Mouse (Mus musculus) midbrain, embryonic 10.5 days (tissue): Measurements from ENCODE around the gene Robo1. TPM values are rescaled to one million over a fixed set of nuclear protein-coding genes. Genes with fewer than 3 reads are reported as not detected.

Source experiments
- DNase-seq: peaks from one replicate; pipeline ENCODE4 v3.0.0-alpha.2; 2017; ENCODE audit warnings: low spot score
- H3K27ac ChIP-seq: fragments of 300-500 bp; sonication (generic); replicated peaks from 2 replicates; pipeline ENCODE4 v1.5.1; 2016; ENCODE audit warnings: mild to moderate bottlenecking
- H3K27me3 ChIP-seq: fragments of 300-500 bp; sonication (generic); 2 replicates; pipeline ENCODE4 v1.6.1; 2016; ENCODE audit warnings: low read depth, mild to moderate bottlenecking; ENCODE audit not compliant: poor library complexity, severe bottlenecking
- H3K36me3 ChIP-seq: fragments of 300-500 bp; sonication (generic); 2 replicates; pipeline ENCODE4 v1.6.1; 2016; ENCODE audit warnings: mild to moderate bottlenecking, moderate library complexity
- H3K4me1 ChIP-seq: fragments of 300-500 bp; sonication (generic); 2 replicates; pipeline ENCODE4 v1.6.1; 2016
- H3K4me3 ChIP-seq: fragments of 300-500 bp; sonication (generic); 2 replicates; pipeline ENCODE4 v1.5.1; 2016; ENCODE audit warnings: mild to moderate bottlenecking, moderate library complexity
- H3K9me3 ChIP-seq: fragments of 300-500 bp; sonication (generic); replicated peaks from 2 replicates; pipeline ENCODE4 v1.6.1; 2016; ENCODE audit warnings: mild to moderate bottlenecking
- WGBS: fragments of 180-500 bp; shearing (Covaris S2); methylation state at CpG from one replicate; pipeline ENCODE4 v1.1.7; 2016; 5-methylcytosine and 5-hydroxymethylcytosine counted together
- polyA plus RNA-seq: library from polyadenylated mRNA; unstranded; fragments of >200 nt; fragmentation: Nextera tagmentation; extraction: Ambion mirVana; gene quantifications from 2 replicates; pipeline ENCODE4 v1.2.1, GENCODE M21; 2016

Robo1 gene
- polyA plus RNA-seq, 1 experiment from 2014 or later = 28.1 TPM

DNA sequence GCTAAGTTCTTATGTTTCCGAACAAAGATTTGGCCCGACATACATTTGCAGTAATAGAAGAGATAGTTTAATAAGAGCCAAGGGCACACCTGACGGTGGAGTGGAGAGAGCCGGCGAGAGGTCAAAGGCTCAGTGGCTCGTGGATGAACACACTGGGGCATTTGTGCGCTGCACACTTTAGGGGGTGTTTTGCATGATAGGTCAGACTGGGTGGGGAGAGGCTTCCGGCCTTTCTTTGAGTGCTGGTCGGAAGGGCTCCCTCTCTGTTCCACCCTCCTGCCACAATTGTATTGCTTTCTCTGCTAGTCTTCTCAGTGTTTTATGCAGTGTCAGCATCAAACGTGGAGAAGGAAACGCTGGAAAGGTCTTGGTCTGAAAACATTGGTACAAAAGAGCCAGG, 392.2 kb downstream of the Robo1 start:
- H3K27me3 ChIP-seq = peaks cover 50% of the 10 kb centered on the region
- no peak overlapping the region for H3K4me3 ChIP-seq
- H3K36me3 ChIP-seq = no peaks in the 10 kb centered on the region
- WGBS = 71% methylated on average over 11 of the region's 11 CpGs
- no peak for DNase-seq
- no peak overlapping the region for H3K27ac ChIP-seq
- no peaks in the 10 kb centered on the region for H3K9me3 ChIP-seq
- H3K4me1 ChIP-seq = peaks cover 56% of the 10 kb centered on the region

DNA sequence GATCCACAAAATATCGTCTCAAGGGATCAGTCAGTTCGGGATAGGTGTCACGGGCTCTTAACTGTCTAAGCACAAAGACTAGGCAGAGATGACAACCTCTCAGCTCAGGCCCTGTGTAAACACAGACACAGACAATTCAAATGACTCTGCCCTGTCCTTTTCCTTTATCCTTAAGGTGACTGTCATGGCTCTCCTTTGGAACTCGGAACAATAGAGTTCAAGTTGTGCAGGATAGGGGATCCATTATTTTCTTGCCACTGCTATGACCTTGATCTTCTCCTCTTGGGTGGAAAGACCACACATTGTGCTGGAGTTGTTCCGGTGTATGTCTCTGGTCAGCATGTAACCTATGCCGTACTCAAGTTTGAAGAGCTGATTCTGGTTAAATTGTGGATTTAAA, 395.4 kb downstream of the Robo1 start:
- peaks cover 51% of the 10 kb centered on the region for H3K4me1 ChIP-seq
- 0 out of 2 replicates have a peak, but pooled peaks cover 2% of the 10 kb centered on the region for H3K36me3 ChIP-seq
- peaks cover 25% of the 10 kb centered on the region for H3K27me3 ChIP-seq
- H3K27ac ChIP-seq = no peak overlapping the region
- no peak for DNase-seq
- WGBS = 67% methylated on average over 6 of the region's 6 CpGs
- H3K4me3 ChIP-seq = no peak overlapping the region
- H3K9me3 ChIP-seq = no peaks in the 10 kb centered on the region

DNA sequence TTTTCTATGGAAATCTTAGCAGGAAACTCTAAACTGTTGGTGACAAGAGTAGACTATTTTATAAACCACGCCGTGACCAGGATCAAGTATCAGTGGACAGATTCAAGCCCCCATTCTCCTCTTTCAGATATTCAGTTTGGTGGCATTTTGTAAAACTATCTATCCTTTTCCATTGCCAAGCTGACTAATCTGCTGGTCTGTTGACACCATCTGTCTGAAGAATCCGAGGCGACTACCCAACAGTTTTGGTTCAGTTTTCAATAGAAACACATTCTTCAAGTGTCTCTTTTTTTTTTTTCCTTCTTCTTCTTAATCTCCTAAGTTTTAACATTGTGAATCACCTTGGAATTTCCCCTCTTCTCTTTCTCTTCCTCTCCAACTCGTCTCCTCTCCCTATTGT, 397.7 kb downstream of the Robo1 start:
- H3K27ac ChIP-seq = no peak overlapping the region
- WGBS = 77% methylated on average over 5 of the region's 5 CpGs
- DNase-seq = no peak
- H3K4me1 ChIP-seq = peaks cover 27% of the 10 kb centered on the region
- H3K27me3 ChIP-seq = peaks cover 14% of the 10 kb centered on the region
- H3K9me3 ChIP-seq = no peaks in the 10 kb centered on the region
- H3K4me3 ChIP-seq = no peak overlapping the region
- 0 out of 2 replicates have a peak, but pooled peaks cover 2% of the 10 kb centered on the region for H3K36me3 ChIP-seq

DNA sequence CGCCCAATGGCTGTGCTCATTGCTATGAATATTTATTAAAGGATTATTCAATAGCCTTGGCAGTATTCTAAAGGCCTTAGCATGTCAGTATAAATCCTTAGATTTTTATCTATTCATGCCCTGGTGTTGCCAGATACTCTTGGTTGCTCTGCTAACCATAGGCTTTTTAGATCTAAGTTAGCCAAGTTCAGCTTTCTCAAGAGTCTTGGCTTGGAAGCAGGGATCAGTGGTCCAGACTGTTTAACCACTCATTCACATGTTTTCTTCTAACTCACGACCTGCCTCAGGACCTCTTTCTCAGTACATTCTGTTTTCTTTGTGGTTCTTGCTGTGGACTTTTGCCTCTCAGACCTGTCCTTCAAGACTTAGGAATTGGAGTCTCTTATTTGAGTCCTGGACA, 400.4 kb downstream of the Robo1 start:
- no peaks in the 10 kb centered on the region for H3K9me3 ChIP-seq
- H3K36me3 ChIP-seq = 0 out of 2 replicates have a peak, but pooled peaks cover 6% of the 10 kb centered on the region
- WGBS = 87% methylated on average over 2 of the region's 2 CpGs

DNA sequence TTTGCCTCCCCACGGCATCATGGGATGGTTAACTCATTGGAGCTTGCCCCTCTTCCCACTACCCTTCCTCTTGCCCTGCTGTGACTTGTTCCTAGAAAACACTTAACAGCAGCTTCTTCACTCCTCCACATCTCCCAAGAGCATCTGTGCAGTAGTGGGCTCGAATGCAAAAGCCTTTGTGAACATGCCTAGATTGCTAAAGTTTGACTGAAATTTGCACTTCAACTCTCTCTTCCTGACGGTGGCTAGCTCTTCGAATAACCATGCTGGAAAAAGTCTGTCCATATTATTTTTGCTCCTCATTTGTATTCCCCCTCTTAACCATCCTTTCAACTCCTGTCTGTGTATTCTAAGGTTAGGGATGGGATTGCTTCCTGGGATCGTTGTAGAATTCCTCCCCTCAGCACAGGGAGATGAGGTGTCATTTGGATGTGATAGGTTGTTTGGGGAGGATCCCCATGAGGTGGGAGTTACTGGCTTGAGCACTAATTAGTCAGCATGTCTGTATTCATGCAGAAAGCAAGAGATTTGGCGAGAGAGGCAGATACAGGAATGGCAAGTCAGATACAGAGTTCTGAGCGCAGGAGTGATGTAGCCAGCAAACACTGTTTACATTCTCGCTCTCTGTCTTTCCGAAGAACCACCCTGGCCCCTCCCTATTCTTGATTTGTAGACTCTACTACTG, 409.2 kb downstream of the Robo1 start:
- WGBS = 85% methylated on average over 9 of the region's 9 CpGs
- H3K4me3 ChIP-seq = no peak overlapping the region
- H3K4me1 ChIP-seq = peaks cover 9% of the 10 kb centered on the region; the same call in 1 of the 2 replicates
- DNase-seq = no peak
- H3K36me3 ChIP-seq = 0 out of 2 replicates have a peak, but pooled peaks cover 2% of the 10 kb centered on the region
- no peaks in the 10 kb centered on the region for H3K9me3 ChIP-seq
- no peak overlapping the region for H3K27ac ChIP-seq
- H3K27me3 ChIP-seq = no peaks in the 10 kb centered on the region

More for the DNA sequence above, 400.4 kb downstream of the Robo1 start:
- Histone ChIP-seq H3K4me1 (peaks cover 20% of the 10 kb centered on the region), H3K4me3 (no peak overlapping the region), H3K27ac (no peak overlapping the region), H3K27me3 (no peaks in the 10 kb centered on the region)
- DNase-seq = no peak

DNA sequence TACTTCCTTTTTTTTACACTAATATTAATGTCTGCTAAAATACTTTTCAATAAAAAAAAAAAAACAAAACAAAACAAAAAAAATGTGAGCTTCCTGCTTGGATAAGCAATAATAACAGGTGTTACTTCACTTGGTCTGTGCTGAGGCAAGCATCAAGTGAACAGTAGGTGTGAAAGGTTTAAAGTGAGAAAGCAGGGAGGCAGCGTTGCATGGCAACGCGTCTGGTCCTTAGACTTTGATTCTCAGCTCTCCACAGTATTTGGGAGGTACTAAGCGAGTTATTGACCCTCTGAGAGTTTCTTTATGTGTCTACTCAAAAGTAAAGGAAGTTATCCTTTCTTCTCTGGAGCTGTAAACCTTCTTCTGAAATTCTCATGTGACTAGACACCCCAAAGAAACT, 411.0 kb downstream of the Robo1 start:
- Histone ChIP-seq H3K27ac (no peak overlapping the region), H3K4me1 (peaks cover 9% of the 10 kb centered on the region; the same call in 1 of the 2 replicates), H3K36me3 (0 out of 2 replicates have a peak, but pooled peaks cover 4% of the 10 kb centered on the region), H3K27me3 (no peaks in the 10 kb centered on the region), H3K9me3 (no peaks in the 10 kb centered on the region), H3K4me3 (no peak overlapping the region)
- no peak for DNase-seq
- WGBS = 89% methylated on average over 4 of the region's 4 CpGs

DNA sequence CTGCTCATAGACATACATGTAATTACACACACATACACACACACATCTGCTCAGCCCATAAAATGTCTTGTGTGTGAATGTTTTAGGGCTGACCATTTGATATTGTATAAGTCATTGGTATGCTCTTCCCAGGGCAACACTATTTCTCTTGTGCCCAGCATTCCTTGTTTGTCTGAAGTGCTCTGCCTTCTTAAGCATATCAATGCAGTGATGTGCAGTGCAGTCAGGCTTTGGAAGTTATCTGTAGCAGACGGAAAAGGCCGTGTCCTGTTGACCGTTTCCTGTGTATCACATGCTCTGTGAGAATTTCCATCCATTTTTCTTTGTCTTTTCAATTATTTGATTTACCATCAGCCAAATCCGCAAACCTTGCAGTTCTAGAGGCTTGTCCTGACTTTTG, 412.9 kb downstream of the Robo1 start:
- 97% methylated on average over 4 of the region's 4 CpGs for WGBS

DNA sequence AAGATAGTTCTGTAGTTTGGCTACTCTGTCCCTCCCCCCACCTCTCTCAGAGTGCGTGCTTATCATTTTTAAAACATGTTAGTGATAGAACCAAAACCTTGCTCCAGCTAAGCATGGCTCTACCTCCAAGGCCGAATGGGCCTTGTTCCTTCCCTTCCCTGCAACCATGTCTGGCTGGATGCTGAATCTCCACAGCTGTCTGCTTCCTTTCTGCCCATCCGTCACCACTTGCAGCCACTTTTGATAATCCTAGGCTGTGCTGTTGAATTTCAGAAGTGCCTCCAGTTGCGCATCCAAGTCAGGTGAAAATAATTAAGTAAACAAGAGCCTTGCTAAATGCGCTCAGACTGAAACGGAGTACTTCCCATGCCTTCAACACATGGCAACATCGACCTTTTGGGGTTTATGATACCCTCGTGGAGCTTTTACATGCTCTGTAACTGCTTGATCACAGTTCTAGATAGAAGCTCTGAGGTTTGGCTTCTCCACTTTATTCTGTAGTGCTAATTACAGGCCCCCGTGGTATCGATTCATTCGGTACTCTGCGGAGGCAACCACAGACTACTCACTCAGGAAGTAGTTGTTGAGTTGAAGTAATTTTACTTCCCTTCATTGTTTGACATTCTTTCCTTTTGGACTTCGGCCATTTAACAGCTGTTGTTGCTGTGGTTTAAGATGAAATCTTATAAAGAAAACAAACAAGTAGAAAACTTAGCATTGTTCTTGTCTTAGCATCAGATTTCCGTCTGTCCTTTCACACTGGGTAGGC, 413.8 kb downstream of the Robo1 start:
- DNase-seq = no peak
- no peaks in the 10 kb centered on the region for H3K9me3 ChIP-seq
- H3K4me1 ChIP-seq = 0 out of 2 replicates have a peak, but pooled peaks cover 5% of the 10 kb centered on the region
- H3K4me3 ChIP-seq = no peak overlapping the region
- no peak overlapping the region for H3K27ac ChIP-seq
- H3K36me3 ChIP-seq = 0 out of 2 replicates have a peak, but pooled peaks cover 4% of the 10 kb centered on the region
- no peaks in the 10 kb centered on the region for H3K27me3 ChIP-seq
- WGBS = 92% methylated on average over 14 of the region's 14 CpGs

More for the DNA sequence above, 412.9 kb downstream of the Robo1 start:
- no peak overlapping the region for H3K4me3 ChIP-seq
- H3K4me1 ChIP-seq = peaks cover 8% of the 10 kb centered on the region; the same call in 1 of the 2 replicates
- no peaks in the 10 kb centered on the region for H3K27me3 ChIP-seq
- no peak for DNase-seq
- H3K9me3 ChIP-seq = no peaks in the 10 kb centered on the region
- no peak overlapping the region for H3K27ac ChIP-seq
- 0 out of 2 replicates have a peak, but pooled peaks cover 4% of the 10 kb centered on the region for H3K36me3 ChIP-seq

DNA sequence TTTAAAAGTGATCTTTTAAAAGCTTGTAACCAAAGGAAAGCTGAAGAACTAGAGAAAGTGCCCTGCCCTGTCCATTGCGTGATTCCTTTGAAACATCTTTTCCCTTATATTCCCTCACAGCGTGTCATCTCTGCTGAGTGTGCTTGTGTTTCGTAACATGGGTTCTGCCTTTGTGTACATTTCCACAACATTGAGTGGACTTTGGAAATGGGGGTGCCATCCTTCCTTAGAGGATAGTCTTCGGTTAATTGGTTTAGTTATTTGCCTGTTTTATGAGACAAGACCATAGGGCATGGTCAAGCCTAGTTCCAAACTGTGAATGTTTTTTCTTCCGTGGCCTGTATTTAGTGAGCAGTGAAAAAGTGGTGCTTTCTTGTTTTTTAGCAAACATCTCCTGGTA, 426.1 kb downstream of the Robo1 start:
- no peaks in the 10 kb centered on the region for H3K36me3 ChIP-seq
- H3K27me3 ChIP-seq = no peaks in the 10 kb centered on the region
- no peak for DNase-seq
- H3K27ac ChIP-seq = no peak overlapping the region
- no peak overlapping the region for H3K4me3 ChIP-seq
- no peaks in the 10 kb centered on the region for H3K4me1 ChIP-seq
- H3K9me3 ChIP-seq = no peaks in the 10 kb centered on the region
- WGBS = 89% methylated on average over 5 of the region's 5 CpGs

DNA sequence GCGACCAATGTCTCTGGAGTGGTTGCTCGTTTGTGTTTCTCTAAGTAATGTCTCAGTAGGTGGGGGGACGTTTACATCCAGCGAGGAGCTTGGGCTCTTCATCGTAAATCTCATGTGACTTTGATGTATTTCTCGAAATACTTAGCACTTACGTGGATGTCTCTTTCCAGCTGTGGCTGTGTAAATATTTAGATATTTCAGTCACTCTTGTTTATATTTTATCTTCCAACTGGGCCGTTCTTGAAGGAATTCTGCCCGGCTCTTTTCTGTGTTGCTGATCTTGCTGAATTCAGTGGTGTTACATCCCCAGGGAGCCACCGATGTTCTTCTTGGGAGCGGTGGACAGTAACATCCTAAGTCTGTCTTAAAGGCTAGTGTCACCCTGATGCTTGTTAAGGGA, 427.1 kb downstream of the Robo1 start:
- H3K27me3 ChIP-seq = no peaks in the 10 kb centered on the region
- WGBS = 77% methylated on average over 11 of the region's 11 CpGs
- DNase-seq = no peak
- H3K4me3 ChIP-seq = no peak overlapping the region
- H3K36me3 ChIP-seq = no peaks in the 10 kb centered on the region
- no peak overlapping the region for H3K27ac ChIP-seq
- no peaks in the 10 kb centered on the region for H3K4me1 ChIP-seq
- H3K9me3 ChIP-seq = no peaks in the 10 kb centered on the region

DNA sequence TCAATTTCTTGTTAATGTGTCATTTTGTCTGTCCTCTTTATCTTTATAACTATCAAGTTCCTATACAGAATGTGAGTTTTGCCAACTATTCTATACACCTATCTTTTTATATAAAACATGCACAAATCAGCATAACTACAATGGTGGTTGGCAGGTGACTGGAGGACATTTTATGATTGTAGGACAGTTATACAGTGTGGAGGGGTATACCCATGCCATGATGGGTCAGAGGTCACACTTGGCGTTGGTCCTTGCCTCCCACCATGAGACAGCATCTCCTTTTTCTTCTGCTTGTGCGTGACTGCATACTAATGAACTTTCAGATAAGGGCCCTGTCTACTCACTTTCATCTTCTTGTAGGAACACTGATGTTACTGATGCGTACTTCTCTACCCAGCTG, 427.5 kb downstream of the Robo1 start:
- no peaks in the 10 kb centered on the region for H3K36me3 ChIP-seq
- no peak for DNase-seq
- WGBS = 88% methylated on average over 3 of the region's 3 CpGs
- no peak overlapping the region for H3K4me3 ChIP-seq
- H3K4me1 ChIP-seq = no peaks in the 10 kb centered on the region
- no peak overlapping the region for H3K27ac ChIP-seq
- no peaks in the 10 kb centered on the region for H3K27me3 ChIP-seq
- H3K9me3 ChIP-seq = no peaks in the 10 kb centered on the region

DNA sequence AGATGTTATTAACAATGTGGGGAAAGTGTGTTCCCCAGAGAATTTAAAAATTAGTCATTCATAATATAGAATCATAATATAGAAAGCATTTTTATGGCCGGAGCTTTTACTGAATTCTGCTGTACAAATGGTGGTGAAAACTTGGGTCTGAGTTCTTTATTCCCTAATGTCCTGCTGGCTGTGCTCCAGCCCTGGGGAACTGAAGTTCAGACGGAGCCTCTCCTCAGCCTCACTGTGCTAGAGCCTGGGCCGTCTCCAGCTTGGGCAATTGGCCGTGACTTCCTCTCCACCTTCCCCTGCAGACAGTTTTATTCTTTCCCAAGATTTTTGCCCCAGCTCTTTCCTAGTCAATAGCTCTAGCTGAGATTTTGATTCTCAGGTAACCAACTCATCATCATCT, 429.0 kb downstream of the Robo1 start:
- no peak for DNase-seq
- Histone ChIP-seq H3K27me3 (no peaks in the 10 kb centered on the region), H3K36me3 (peaks cover 11% of the 10 kb centered on the region), H3K4me3 (no peak overlapping the region), H3K27ac (no peak overlapping the region), H3K4me1 (no peaks in the 10 kb centered on the region), H3K9me3 (peaks cover 3% of the 10 kb centered on the region; the same call in 1 of the 2 replicates)
- 63% methylated on average over 4 of the region's 4 CpGs for WGBS

DNA sequence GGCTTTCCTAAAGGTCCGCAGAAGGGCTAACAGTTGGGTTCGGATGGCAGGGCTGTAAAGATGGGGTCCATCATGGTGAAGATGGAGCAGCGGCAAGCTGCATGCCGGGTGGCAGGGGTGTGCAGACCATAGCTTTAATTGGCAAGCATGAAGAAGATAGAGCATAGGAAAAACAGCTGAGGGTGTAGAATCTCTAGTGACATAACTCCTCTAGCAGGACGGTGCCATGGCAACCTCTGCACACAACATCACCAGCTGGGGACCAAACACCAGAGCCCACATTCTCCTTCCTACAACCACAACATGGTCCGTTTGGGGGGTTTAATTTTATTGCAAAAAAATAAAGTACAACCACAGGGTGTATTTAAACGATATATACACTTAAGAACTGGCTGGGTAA, 432.1 kb downstream of the Robo1 start:
- WGBS = 92% methylated on average over 7 of the region's 7 CpGs
- no peak for DNase-seq
- Histone ChIP-seq H3K9me3 (peaks cover 18% of the 10 kb centered on the region), H3K4me1 (no peaks in the 10 kb centered on the region), H3K36me3 (peaks cover 31% of the 10 kb centered on the region), H3K27me3 (no peaks in the 10 kb centered on the region), H3K27ac (no peak overlapping the region), H3K4me3 (no peak overlapping the region)
